Mouse (Mus musculus) left cerebral cortex, adult 6 months (tissue): ENCODE measurements around the gene Ddx50. TPM values are rescaled to one million over a fixed set of nuclear protein-coding genes. Genes with fewer than 3 reads are reported as not detected.

Experiments used
- long read RNA-seq, 2 experiments: library from polyadenylated mRNA; unstranded; transcript quantifications; one replicate each; pipeline ENCODE4 v2.0.0; 2019 to 2020
- polyA plus RNA-seq: library from polyadenylated mRNA; unstranded; fragments of <200 nt; fragmentation: Nextera tagmentation; gene quantifications from 2 replicates; pipeline ENCODE4 v1.2.3, GENCODE M21; 2021

The Ddx50 gene
- polyA plus RNA-seq: 42.2 and 43.4 TPM in 2 replicates
- long read RNA-seq, experiment 1, transcript Ddx50-201 (15 exons, 2,535 nt): major isoform, 194 of 321 reads
- long read RNA-seq, experiment 1, partial matches to known transcripts: 15 of 321 reads
- long read RNA-seq, experiment 1, other reads (novel, unspliced or antisense): 108 of 321 reads
- long read RNA-seq, experiment 2, transcript Ddx50-201 (15 exons, 2,535 nt): major isoform, 12 of 73 reads
- long read RNA-seq, experiment 2, partial matches to known transcripts: 44 of 73 reads
- long read RNA-seq, experiment 2, other reads (novel, unspliced or antisense): 14 of 73 reads

DNA sequence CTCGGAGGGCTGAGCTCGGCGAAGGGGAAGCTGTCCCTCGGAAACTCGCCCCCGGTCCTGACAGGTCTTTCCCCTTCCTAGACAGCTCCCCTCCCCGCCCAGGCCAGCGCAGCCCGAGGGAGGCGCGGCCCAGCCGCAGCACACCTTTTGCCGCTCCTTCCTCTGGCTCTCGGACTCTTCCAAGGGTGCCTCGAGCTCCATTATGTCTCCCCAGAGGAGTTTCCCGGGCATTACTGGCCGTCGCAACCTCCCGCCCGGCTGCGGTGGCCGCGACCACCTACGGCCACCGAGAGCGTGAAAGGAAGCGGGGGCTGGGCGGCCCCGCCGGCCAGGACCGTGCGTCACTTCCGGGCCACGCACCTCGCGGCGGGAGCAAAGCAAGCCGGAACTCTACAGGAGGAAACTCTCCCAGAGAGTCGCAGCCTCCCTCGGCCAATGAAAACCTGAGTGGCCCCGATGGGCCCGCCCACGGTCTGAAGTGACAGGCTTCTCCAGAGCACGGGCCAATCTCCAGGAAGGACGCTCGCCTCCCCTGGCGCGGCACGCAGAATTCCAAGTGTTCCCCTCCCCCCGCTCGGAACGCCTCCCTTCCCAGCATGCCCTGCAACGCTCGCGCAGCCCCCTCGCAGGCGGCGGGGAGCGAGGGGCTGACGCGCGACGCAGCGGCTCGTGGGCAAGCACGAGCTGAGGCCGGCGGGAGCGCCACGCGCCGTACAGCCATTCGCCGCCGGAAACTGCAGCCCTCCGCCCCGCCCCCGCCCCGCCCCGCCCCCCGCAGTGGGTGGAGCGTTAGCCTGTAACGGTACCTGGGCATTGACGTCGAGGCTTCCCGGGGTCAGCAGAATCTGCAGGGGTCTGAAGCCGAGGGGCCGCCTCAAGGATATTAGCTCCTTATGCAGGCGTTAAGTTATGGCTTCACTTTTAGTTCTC is at the start of gene Ddx50:
TSS of gene Ddx50 (minus strand) at position 338 of the 930 bp plus-strand sequence.

DNA sequence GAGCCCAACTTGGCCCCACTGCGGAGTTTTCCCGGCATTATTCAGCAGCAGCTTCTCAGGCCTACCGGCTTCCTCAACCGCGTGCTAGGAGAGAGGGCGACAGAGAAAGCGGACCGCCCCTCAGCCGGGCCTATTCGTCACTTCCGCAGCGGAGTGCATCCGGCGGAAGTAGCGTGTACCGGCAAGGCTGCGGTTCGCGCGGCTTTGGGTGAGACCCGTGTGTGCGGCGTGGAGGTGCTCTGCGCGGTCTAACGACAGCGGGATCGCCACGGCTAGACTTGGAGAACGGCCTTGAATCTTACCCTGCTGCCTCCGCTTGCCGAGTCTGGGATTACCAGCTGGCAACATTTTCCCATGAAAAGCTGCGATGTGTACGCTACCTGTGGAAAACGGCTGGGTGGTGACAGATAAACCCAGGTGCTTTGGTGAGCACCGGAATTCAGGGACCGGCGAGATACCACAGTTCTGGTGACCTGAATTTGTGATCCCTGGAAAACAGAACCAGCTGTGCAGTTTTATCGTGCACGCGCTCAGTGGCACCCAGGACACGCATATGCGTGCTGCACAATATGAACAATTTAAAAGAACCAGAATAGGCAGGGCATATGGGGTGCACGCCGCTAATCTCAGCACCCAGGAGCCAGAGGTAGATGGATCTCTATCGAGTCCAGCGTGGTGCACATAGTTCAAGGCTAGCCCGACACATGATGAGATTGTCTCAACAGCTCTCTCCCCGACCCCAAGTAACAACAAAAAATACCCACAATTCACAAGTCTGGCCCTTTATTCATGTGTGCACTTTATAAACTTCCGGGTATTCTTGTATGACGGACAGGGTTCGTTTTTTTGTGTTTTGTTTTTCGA is 48.6 kb downstream of the Ddx50 start, which contains the start of gene Ddx21:
TSS of gene Ddx21 (minus strand) at position 105 of the 864 bp plus-strand sequence.

DNA sequence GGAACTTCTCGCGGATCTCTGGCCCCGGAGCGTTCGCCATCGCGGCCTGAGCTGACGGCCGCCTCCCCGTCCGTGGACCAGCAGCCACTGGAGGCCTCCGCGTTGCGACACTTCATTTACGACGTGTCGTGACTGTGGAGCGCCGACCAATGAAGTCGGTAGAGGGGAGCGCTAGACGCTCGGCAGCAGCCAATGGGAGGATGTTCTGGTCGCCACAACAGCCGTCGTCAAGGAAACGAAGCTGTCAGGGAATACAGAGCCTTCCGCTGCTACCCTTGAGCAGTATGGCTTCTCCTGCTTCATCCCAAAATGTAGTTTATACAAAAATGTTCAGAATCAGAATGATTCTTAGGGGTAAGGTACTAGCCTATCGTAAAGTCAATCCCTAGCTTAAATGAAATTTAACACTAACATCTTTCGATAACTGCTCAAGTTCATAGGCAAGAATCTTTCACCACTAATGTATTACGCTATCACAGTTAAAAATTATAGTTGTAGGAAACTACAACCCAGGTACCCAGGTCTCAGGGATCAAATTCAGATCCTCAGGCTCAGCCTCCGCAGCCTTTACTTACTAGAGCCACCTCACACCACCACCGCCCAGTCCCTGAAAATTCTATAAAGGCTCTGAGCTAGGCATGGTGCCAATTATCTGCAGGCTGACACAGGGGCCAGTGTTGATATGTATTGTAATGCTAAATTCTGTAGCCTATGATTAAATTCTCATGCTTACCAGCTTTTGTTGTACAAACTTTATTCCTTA is 72.5 kb downstream of the Ddx50 start, which contains the start of gene Kif1bp:
TSS of gene Kif1bp (minus strand) at position 120 of the 763 bp plus-strand sequence.

Other genes starting within 250 kb of the Ddx50 start
- gene Hkdc1, start 228.7 kb downstream of the Ddx50 start, polyA plus RNA-seq: 2.8 and 3.3 TPM in 2 replicates
- 0.56 and 1.1 TPM in 2 replicates for gene 4930507D05Rik, start 201.7 kb downstream of the Ddx50 start, polyA plus RNA-seq
- 12.8 and 14.4 TPM in 2 replicates for gene Supv3l1, start 201.5 kb downstream of the Ddx50 start, polyA plus RNA-seq
- gene Vps26a, start 164.4 kb downstream of the Ddx50 start, polyA plus RNA-seq: 46.0 and 58.3 TPM in 2 replicates
- gene Srgn, start 123.8 kb downstream of the Ddx50 start, polyA plus RNA-seq: 18.4 and 19.6 TPM in 2 replicates
- 34.4 and 137 TPM in 2 replicates for gene Kif1bp, start 72.8 kb downstream of the Ddx50 start, polyA plus RNA-seq
- 3.8 and 4.1 TPM in 2 replicates for gene Ddx21, start 48.9 kb downstream of the Ddx50 start, polyA plus RNA-seq
- 2.2 and 4.3 TPM in 2 replicates for gene Stox1, start 74.9 kb upstream of the Ddx50 start, polyA plus RNA-seq
- 13.9 and 17.1 TPM in 2 replicates for gene Ccar1, start 141.1 kb upstream of the Ddx50 start, polyA plus RNA-seq